ENCODE assay signal across 12 mouse cellular contexts in the genomic region with DNA sequence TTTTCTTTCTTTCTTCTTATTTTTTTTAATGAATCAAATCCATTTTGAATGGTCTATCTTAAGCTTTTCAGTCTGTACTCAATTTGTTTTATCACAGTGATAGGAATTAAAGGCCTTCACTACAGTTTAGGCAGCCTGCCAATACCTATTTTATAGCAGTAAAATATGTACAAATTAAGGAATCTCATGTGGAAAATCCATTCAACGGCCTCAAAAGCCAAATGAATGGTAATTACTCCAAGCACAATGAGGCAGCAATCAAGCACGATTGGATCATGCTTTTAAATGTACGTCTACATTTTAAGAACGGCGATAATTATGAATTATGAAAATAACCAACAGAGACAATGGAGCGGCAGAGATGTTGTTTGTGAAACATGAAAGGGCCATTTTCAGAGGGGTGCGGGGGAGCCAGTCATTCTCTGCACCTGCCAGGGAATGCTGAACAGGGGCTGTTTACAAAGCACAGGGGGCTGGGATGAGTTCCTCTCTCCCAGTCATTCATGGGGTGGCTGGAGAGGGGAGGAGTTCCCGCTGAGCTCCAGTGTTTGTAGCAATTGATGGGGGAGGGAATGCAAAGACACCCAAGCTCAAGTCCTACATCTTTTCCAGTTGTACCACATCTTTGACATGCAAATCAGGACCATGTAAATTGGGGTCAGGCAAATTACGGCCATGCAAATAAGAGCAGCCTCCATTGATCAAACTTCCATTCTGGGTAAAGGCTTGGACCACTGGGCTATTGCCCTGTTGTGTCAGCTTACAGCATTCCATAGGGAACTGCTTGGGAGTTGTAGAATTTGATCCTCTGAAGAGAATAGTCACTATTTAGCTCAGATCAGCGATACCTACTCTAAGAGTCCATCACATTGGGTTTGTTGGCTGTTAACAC.
A peak's percentile ranks its signal among the peaks of the same experiment; 100 is the strongest.
DNase-seq lines count a peak whose midpoint lies in the region; ATAC-seq and TF ChIP-seq lines count a peak whose summit lies in the region.
"Had no signal": no experiment of that assay in that cellular context is flagged by ENCODE, and none has a peak within 500 bp of the region (broad histone marks: within the 10 kb centered on the region; RNA-seq: fewer than 3 reads in every experiment).

No protein-coding gene starts in this region.

- no peaks in the 10 kb centered on the region for H3K27me3 ChIP-seq in lung, embryonic 14.5 days (ENCODE audit: insufficient read depth, low read length)
- no peaks in the 10 kb centered on the region for H3K27me3 ChIP-seq in hindbrain, postnatal 0 days (ENCODE audit: insufficient read depth, low read length)
- H3K27me3 ChIP-seq in neural tube, embryonic 14.5 days (ENCODE audit: control insufficient read depth, insufficient read depth, low read length) = no peaks in the 10 kb centered on the region
- H3K27me3 ChIP-seq: intestine, embryonic 15.5 days had no signal

- ATAC-seq in lung, embryonic 14.5 days (ENCODE audit: insufficient read depth) = no peak
- no peak for ATAC-seq in hindbrain, postnatal 0 days
- peak; percentile 58; the same call in 1 of the 2 replicates for ATAC-seq in neural tube, embryonic 14.5 days (ENCODE audit: low read depth)
- ATAC-seq: intestine, embryonic 15.5 days had no signal

- no peaks in the 10 kb centered on the region for H3K4me1 ChIP-seq in lung, embryonic 14.5 days (ENCODE audit: insufficient read depth)
- H3K4me1 ChIP-seq in lung, adult 2 months (ENCODE audit: control insufficient read depth, insufficient read depth, low read length) = no peaks in the 10 kb centered on the region
- H3K4me1 ChIP-seq in hindbrain, postnatal 0 days (ENCODE audit: insufficient read depth, low read length) = 0 out of 2 replicates have a peak, but pooled peaks cover 5% of the 10 kb centered on the region
- H3K4me1 ChIP-seq in neural tube, embryonic 14.5 days (ENCODE audit: control insufficient read depth, insufficient read depth, low read length) = no peaks in the 10 kb centered on the region; the same call in 1 of the 2 replicates
- H3K4me1 ChIP-seq: intestine, embryonic 15.5 days had no signal

- peak; percentile 6 for DNase-seq in lung, embryonic 14.5 days
- no peak for DNase-seq in lung, adult 2 months
- DNase-seq in brain, embryonic 18.5 days (ENCODE audit: low read depth, low spot score) = peak; percentile 66
- peak; percentile 42 for DNase-seq in hindbrain, postnatal 0 days (ENCODE audit: low spot score)
- DNase-seq in cerebellum, adult 18-20 months = no peak
- DNase-seq in heart, adult 8-10 months (ENCODE audit: low spot score) = no peak
- DNase-seq in kidney, adult 18-20 months = no peak
- DNase-seq: cerebellum, adult 8-10 months; lung, adult 18-20 months; thymus, postnatal 25 days had no signal

- H3K27ac ChIP-seq in lung, embryonic 14.5 days (ENCODE audit: low read depth) = no peak overlapping the region
- H3K27ac ChIP-seq in hindbrain, postnatal 0 days = no peak overlapping the region
- H3K27ac ChIP-seq in neural tube, embryonic 14.5 days (ENCODE audit: low read depth, low read length) = no peak overlapping the region
- H3K27ac ChIP-seq: intestine, embryonic 15.5 days had no signal

- no peak overlapping the region for H3K4me3 ChIP-seq in lung, embryonic 14.5 days (ENCODE audit: low read depth, low read length)
- no peak overlapping the region for H3K4me3 ChIP-seq in lung, adult 2 months (replicated peaks; ENCODE audit: extremely low read depth, low read depth, low read length)
- H3K4me3 ChIP-seq in hindbrain, postnatal 0 days (ENCODE audit: low read length) = no peak overlapping the region
- H3K4me3 ChIP-seq in neural tube, embryonic 14.5 days (ENCODE audit: low read depth, low read length) = no peak overlapping the region
- H3K4me3 ChIP-seq: intestine, embryonic 15.5 days had no signal

- no peak overlapping the region for H3K9ac ChIP-seq in lung, embryonic 14.5 days
- H3K9ac ChIP-seq in hindbrain, postnatal 0 days (replicated peaks; ENCODE audit: low read length) = no peak overlapping the region
- H3K9ac ChIP-seq in neural tube, embryonic 14.5 days (replicated peaks; ENCODE audit: low read depth, low read length) = no peak overlapping the region
- H3K9ac ChIP-seq: intestine, embryonic 15.5 days had no signal

- TF ChIP-seq CTCF in lung, embryonic 14.5 days (IDR thresholded peaks at IDR 0.05; ENCODE audit: low read depth) = no peak
- TF ChIP-seq CTCF in lung, adult 2 months (IDR thresholded peaks at IDR 0.05; ENCODE audit: insufficient read depth, low read length) = no peak
- TF ChIP-seq CTCF in hindbrain, postnatal 0 days (IDR thresholded peaks at IDR 0.05; ENCODE audit: low read depth) = no peak

- no peak overlapping the region for H3K4me2 ChIP-seq in lung, embryonic 14.5 days
- H3K4me2 ChIP-seq in hindbrain, postnatal 0 days (ENCODE audit: low read depth, low read length) = peak overlapping the region; percentile 13; the same call in 1 of the 2 replicates
- H3K4me2 ChIP-seq in neural tube, embryonic 14.5 days (ENCODE audit: low read depth, low read length) = peak overlapping the region; percentile 17; the same call in 1 of the 2 replicates
- H3K4me2 ChIP-seq: intestine, embryonic 15.5 days had no signal

- H3K9me3 ChIP-seq in lung, embryonic 14.5 days (ENCODE audit: low read depth, low read length) = no peaks in the 10 kb centered on the region
- no peaks in the 10 kb centered on the region for H3K9me3 ChIP-seq in hindbrain, postnatal 0 days (ENCODE audit: low read length)
- no peaks in the 10 kb centered on the region for H3K9me3 ChIP-seq in neural tube, embryonic 14.5 days (ENCODE audit: control insufficient read depth, low read length)
- H3K9me3 ChIP-seq: intestine, embryonic 15.5 days had no signal

- 63% methylated on average over 10 of the region's 10 CpGs for WGBS in lung, embryonic 14.5 days
- 63% methylated on average over 10 of the region's 10 CpGs for WGBS in lung, adult 2 months
- WGBS in hindbrain, postnatal 0 days = 25% methylated on average over 10 of the region's 10 CpGs
- WGBS in neural tube, embryonic 14.5 days = 20% methylated on average over 10 of the region's 10 CpGs

- H3K36me3 ChIP-seq in lung, embryonic 14.5 days (ENCODE audit: insufficient read depth) = no peaks in the 10 kb centered on the region
- H3K36me3 ChIP-seq in hindbrain, postnatal 0 days (ENCODE audit: insufficient read depth, low read length) = no peaks in the 10 kb centered on the region
- H3K36me3 ChIP-seq in neural tube, embryonic 14.5 days (ENCODE audit: control insufficient read depth, insufficient read depth, low read length) = no peaks in the 10 kb centered on the region
- H3K36me3 ChIP-seq: intestine, embryonic 15.5 days had no signal

- no peak for TF ChIP-seq POLR2A in lung, adult 2 months (IDR thresholded peaks at IDR 0.05; ENCODE audit: borderline replicate concordance, extremely low read depth, low read depth, low read length)

Comparison
In these comparisons a context has a peak if more than half of its experiments do, and no peak if none do; other contexts are left out.
1. DNase-seq: peak in lung, embryonic 14.5 days (single experiment), brain, embryonic 18.5 days (single experiment) and hindbrain, postnatal 0 days (single experiment); none in lung, adult 2 months (single experiment), cerebellum, adult 18-20 months (0 of 2), heart, adult 8-10 months (single experiment) and kidney, adult 18-20 months (single experiment).